Mouse (Mus musculus): ENCODE data around the gene Ift20.

GRCm38 (mm10) chr11:78523241-78523955 lies 12.8 kb upstream of the Ift20 start:
- TF ChIP-seq CTCF (IDR thresholded peaks at IDR 0.05; ENCODE audit: low read depth, low read length) (no peak), POLR2A (IDR thresholded peaks at IDR 0.05; ENCODE audit: insufficient read depth, low read length) (no peak), EP300 (IDR thresholded peaks at IDR 0.05; ENCODE audit: insufficient read depth, low read depth, low read length) (no peak)

Measured in ES-Bruce4 (cell line).